Mouse (Mus musculus): ENCODE measurements around the gene Foxo3.

Foxo3 gene

DNA sequence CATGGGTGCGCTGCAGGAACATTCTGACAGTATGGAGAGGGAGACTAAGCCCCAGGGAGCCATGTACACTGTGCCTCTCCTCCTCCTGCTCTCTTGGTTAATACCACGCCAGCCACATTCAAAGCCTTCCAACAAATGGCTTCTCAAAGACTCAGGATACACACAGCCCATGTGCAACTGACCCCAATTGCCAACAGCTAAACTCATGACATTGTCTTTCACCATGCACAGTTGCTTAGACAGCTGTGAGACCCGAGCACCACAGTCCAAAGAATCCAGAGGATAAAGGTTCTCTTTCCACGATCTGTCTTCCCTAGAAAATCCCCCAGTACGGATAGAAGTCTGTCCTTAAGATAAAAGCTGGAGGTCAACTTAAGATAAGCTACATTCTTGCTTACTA, 27.9 kb downstream of the Foxo3 start:
- DNase-seq: no peak

GRCm38 (mm10) chr10:42248156-42248555, 28.4 kb downstream of the Foxo3 start:
- DNase-seq: no peak

DNA sequence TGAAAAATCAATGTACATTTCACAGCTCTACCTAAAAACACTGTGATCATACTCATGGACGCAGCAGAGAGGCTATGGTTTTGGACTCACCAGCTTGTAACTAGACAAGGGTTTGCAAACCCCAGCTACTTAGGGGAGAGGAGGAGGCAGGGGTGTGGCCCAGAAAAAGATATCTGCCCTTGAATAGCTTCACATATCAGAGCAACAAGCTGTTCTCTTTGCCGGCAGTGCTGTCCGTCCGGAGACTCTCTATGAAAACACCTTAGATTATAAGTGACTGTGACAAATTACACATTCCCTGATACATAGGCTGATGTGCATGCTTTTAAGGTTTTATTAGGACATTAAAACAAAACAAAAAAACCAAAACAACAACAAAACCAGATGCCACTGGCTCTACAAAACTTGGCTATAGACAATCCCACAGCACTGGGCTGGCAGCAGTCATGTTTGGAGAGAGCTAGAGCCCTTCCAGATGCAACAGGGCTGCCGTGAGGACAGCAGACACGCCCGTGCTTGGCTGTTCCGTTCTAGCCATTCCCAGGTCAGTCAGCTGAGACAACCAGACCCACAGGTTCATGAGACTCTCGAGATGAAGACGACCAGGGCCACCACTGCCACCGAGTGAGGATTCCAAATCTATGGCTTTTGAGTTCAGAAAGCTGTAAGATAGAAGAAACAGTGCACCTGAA, 29.3 kb downstream of the Foxo3 start:
- DNase-seq: no peak

DNA sequence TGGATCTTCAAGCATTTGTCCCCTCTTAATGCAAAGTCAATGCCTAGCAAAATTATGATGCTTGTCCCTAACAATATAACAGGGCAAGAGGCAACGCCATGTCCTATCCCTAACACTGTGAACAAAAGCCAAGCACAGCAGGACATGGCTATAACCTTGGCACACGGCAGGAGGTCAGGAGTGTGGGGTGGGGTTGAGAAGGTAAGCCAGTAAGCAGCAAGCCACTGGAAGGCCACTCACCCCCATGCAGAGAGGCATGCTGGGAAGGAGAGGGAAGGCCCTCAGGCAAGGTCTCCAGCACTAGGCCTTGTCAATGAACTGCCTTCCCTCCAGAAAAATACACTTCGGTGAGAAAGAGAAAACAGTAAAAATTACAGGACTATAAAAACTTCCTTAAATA, 30.1 kb downstream of the Foxo3 start:
- no peak for DNase-seq

GRCm38 (mm10) chr10:42245636-42246035, 30.9 kb downstream of the Foxo3 start:
- DNase-seq: no peak

DNA sequence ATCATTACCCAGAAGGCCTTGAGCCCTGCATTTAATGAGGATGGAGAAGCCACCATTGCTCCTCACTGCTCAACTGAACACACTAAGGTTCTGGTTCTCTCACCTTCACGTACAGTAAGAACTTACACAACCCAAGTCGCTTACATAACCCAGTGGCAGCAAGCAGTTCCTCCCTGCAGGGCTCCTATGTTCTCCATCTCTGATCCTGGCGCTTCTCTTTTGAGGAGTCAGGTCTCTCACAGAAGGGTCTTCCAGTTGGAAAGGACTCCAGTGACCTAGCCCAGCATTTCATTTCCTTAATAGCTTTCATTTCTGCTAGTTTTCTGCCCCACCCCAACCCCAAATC, 31.3 kb downstream of the Foxo3 start:
- peak in 1 of 2 experiments; percentile 46 for DNase-seq

DNA sequence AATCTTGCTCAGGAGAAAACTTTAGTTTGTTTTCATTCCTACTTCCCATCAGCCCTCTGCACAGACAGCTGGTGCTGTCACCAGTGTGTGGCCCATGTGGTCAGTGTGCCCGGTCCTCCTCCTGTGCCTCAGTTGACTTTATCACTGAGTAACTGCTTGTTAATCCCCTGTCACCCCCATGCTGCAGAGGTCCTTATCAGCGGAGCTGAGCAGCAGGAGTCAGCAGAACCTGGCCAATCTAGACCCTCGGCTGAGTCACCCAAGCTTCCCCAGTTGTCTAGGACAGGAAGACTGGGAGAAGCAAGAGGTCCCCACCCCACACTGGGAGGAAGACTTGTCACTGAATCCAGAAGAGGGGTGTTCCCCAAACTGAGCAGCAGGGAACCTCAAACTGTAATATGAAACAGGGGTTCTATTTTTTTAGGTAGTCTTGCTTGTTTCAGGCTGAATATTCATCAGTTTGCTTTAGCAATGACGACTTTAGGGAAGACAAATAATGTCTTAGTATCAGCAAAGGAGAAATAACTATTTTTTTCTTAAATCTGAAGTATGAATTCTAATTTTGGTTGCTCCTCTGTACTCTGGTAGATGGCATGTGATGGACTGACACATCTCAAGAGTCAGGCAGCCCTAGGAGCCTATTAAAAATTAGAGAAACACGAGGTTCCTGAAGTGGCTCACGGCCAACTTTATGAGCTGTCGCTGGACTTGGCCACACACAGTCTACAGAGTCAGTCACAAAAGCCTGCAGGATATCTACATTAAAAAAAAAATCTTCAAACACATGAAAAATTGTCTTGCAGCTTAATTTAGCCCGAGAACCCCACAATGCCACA, 31.9 kb downstream of the Foxo3 start:
- DNase-seq: peak; percentile 60 to 65

GRCm38 (mm10) chr10:42243925-42244324, 32.6 kb downstream of the Foxo3 start:
- DNase-seq: no peak

GRCm38 (mm10) chr10:42242484-42242883, 34.1 kb downstream of the Foxo3 start:
- no peak for DNase-seq

- DNase-seq: no peak
These were observed 34.8 kb downstream of the Foxo3 start for GRCm38 (mm10) chr10:42241775-42242174.

DNA sequence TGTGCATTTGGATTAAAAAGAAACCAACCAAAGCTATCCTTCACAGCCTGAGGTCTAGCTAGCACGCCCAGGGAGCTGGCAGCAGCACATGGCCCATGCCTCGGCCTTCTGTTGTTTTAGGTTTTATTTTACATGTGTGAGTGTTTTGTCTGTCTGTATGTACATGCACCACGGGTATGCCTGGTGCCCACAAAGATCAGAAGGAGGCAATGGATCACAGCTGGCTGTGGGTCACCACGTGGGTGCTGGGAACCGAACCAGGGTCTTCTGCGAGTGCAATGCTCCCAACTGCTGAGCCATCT, 36.8 kb downstream of the Foxo3 start:
- DNase-seq: peak in 1 of 2 experiments; percentile 66

DNA sequence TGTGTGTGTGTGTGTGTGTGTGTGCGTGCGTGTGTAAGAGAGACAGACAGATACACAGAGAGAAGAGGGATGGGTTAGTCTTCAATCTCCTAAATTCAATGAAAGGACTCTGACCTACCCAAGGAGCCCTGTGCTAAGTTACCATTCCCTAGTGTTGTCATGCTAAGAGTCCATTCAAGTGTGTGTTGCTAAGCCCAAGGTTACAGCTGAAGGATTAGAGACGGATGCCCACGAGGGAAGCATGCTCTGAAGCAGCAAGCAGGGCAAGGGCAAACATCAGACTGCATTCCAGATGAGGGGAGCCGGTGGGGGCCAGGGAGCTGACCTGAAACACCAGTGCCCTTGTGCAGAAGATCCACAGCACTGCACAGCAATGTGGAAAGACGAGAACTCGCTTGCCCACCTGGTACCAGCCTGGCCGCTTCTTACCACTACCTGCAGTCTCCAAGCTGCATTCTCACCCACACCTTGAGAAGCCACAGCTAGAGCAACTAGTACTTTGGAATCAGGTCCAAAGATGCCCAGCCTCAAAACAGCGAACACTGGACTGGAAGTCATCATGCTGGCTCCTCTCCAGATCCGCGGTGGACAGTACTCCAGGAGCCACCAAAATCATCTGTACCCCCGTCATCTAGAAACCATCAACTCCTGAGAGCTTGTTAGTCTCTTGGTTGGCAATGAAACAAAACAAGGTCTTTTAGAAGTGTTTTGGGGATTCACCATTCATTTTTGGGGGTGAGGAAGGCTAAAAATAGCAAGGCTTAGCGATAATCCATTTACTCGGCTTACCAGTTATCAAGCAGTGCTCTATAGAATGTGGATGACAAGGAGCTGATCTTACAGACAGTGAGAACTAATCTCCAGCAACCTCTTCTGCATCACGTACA, 37.4 kb downstream of the Foxo3 start:
- peak; percentile 76 to 77 for DNase-seq

- DNase-seq: no peak
These were observed 38.3 kb downstream of the Foxo3 start for GRCm38 (mm10) chr10:42238296-42238695.

DNA sequence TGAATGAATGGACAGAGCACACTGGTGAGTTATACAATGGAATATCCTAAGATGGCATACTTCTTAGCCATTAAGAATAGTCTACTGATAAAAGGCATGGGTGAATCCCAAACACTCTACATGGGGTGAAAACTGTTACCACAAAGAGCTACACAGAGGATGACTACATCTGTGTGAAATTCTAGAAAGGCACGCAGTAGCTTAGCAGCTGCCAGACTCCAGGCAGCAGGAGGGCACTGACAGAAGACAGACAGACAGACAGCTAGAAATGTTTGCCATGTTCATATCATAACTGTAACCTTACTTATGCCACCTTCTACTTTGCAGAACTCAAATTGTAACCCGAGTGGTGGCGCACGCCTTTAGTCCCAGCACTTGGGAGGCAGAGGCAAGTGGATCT, 39.0 kb downstream of the Foxo3 start:
- no peak for DNase-seq

DNA sequence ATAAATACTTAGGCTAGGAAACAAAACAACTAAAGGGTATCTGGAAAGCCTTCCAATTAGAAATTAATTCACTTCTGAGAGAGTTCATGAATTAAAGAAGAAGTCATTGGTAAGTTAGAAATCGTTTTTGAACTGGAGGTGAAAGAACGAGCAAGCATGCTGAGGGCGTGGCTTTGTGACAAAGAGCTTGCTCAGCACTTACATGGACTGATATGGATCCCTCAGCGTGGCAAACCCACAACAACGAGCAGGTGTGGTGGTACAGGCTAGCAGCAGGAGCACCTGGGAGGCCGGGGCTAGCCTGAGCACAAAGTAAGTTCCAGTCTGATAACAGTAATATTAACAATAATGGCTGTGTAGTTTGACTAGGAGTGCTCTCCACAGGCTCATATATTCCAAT, 41.2 kb downstream of the Foxo3 start:
- no peak for DNase-seq

DNA sequence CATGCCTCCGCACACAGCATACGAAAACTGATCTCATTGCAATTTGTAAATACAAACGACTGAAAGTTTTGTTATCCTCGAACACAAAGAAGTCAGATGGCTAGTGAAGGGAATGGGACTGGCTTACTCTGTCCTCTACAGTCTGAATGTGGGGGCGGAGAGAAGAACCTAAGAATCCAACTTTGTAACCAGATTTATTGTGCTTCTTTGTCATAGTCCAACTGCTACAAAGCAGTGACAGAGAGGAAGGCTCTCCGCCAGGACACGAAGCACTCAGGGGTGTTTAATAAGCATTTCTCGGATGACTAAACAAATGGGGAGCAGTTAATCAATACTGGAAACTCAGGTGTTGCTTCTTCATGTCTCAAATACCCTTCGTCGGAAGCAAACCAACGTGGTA, 43.6 kb downstream of the Foxo3 start:
- no peak for DNase-seq

DNA sequence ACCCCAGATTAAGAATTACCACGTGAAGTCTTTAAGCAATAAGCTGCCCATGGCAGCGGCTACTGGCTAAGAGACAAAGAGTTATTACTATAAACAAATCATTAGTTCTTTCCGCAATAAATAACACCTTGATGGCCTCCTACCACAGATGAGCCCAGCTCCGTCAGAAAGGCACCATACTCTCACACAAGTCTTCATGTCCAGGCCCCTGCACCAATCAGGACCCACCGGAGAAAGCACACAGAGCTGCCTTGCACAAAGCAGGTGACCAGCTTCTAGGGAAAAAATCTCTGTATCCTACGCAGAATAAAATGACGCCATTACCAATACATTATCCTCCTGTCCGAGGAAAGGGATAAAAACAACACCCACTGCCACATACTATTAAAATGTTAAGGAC, 44.7 kb downstream of the Foxo3 start:
- DNase-seq: no peak

- no peak for DNase-seq
These were observed 45.4 kb downstream of the Foxo3 start for GRCm38 (mm10) chr10:42231100-42231541.

- no peak for DNase-seq
These were observed 46.0 kb downstream of the Foxo3 start for GRCm38 (mm10) chr10:42230471-42231099.

DNA sequence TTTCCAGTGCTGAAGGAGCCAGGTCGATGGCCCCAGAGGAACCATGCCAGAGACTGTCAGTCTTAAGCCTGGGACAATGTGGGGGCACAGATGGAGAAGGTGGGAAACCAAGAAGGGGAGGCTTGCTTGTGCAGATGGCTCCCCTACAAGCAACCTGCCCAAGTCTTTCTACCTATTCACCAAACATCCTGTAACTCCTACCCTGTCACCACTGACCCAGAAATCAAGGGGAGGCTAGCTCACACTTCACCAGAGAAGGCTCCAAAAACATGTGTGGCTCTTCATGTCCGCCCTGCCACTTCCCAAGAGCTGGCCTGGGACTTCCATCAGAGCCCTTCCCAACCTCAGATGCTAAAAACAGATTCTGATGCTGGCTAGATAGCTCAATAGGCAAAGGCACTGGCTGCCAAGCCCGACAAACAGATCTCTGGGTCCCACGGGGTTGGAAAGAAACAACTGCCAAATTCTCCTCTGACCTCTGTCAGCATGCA, 48.8 kb downstream of the Foxo3 start:
- DNase-seq: peak; percentile 69 to 78

- DNase-seq: no peak
These were observed 50.4 kb downstream of the Foxo3 start for GRCm38 (mm10) chr10:42226176-42226575.

- DNase-seq: no peak
These were observed 51.2 kb downstream of the Foxo3 start for GRCm38 (mm10) chr10:42225184-42225935.

All from cerebellum, postnatal 14 days (tissue).